Mouse (Mus musculus) heart, postnatal 14 days (tissue): ENCODE measurements around the gene Rassf8. TPM values are rescaled to one million over a fixed set of nuclear protein-coding genes. Genes with fewer than 3 reads are reported as not detected.

Source experiments
- DNase-seq, 2 experiments: peaks; one replicate each; pipeline ENCODE4 v3.0.0; 2021 to 2022
- intact Hi-C: fragments of 180-260 bp; cut with DNase I; formaldehyde crosslinking; loops from one replicate; pipeline ENCODE4 v1.15.1; 2025
- long read RNA-seq, 2 experiments: library from polyadenylated mRNA; stranded (forward); transcript quantifications; one replicate each; pipeline ENCODE4 v2.0.0; 2021
- total RNA-seq, 2 experiments: library from RNA; stranded (reverse); gene quantifications; 2 replicates each; pipeline ENCODE4 v1.2.3; 2021

Rassf8 gene
- 10 to 100 TPM; 58.2 to 58.4 TPM for total RNA-seq
- long read RNA-seq, experiment 1, full-length matches to known transcripts, result 11 of 13 reads
- long read RNA-seq, experiment 1, partial matches to known transcripts, result 0 of 13 reads
- long read RNA-seq, experiment 1, other reads (novel, unspliced or antisense), result 2 of 13 reads
- long read RNA-seq, experiment 2, full-length matches to known transcripts, result 4 of 8 reads
- long read RNA-seq, experiment 2, partial matches to known transcripts, result 4 of 8 reads
- long read RNA-seq, experiment 2, other reads (novel, unspliced or antisense), result 0 of 8 reads

GRCm38 (mm10) chr6:145746132-145746849 lies at the start of gene Rassf8:
Gene Rassf8 (plus strand): TSS chr6:145746748.
- DNase-seq, result peak; percentile 93 to 95
- intact Hi-C loops, result loop anchor here (2.0 kb wide), 1 partner anchor 21 kb away; no protein-coding TSS in a partner anchor

DNA sequence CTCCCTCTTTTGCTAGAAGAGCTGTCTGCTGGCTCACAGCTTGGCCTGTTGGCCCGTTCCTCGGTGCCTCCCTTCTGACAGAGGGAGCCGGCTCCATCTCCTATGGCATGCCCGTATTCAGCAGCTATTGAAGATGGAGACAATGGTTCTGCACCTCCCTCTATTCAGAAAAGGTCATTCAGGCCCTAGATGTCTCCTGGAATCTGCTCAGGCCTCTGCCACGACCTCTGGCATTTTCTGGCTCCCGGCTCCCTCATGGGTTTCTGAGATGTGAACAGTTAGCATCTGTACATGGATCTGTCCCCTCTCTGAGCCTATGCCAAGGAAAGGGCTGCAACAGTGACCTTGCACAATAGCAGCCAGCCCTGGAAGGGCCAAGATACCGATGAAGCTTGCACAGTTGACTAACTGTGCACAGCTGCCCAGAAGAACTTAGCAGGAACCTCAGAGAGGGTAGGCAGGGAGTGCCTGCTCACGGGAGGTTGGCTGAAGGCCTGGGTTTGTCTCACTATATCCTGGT lies 45.5 kb upstream of the Rassf8 start:
- DNase-seq, result no peak
- intact Hi-C loops, result no loop called here

- DNase-seq, result peak in 1 of 2 experiments; percentile 32
- intact Hi-C loops, result no loop called here
Observed at GRCm38 (mm10) chr6:145703667-145704066, 42.9 kb upstream of the Rassf8 start.

DNA sequence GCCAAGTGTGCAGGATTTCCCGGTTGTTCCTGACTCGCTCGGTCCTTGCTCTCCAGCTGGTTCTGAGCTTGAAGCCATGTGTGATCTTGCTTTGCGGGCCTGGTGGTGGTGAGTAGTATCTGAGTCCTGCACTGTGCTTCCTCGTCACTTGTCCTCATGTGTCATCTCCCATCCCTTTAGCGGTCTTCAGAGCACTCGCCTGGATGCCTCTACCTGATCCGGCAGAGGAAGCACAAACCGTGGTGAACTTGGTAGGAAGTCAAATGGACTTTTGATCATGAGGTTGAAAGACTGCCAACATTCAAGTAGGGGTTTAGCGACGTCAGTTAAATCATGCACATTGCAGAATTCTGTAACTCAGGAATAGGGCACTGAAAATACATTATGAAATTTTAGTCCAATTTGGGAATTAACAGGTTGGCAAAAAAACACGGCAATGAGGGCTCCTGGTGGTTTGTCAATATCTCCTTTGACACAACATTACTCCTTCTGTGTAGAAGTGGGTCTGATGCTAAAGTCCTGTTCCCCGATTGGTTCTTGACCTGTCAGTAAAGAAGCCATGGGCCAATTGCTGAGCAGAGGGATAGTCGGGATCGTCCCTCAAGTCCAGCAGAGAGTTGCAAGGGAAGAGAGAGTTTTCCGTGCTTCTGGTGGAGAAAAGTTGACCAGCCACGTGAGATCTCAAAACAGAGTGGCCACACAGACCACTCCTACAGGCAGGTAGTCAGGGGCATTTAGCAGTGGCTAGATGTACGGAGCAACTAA lies 36.4 kb upstream of the Rassf8 start:
- intact Hi-C loops, result no loop called here

DNA sequence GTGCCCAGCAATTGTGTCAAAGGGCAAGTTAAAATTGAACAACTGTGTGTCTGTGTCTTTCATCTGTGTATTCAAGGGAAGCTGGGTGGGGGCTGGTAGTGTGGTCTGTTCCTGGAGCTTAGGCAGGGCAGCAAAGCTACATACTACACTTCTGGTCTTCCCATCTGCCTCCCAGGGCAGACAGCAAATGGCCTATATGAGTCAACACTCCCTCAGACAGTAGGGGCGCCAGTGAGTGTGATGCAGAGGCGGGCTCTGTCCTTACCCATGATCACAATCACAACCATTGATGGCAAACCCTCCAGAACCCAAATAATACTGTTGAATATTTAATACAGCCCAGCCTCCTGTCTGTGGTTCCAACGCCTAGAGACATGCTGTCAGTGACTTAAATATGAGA lies 35.8 kb upstream of the Rassf8 start:
- intact Hi-C loops, result no loop called here
- no peak for DNase-seq

More for the DNA sequence above, 36.4 kb upstream of the Rassf8 start:
- no peak for DNase-seq

DNA sequence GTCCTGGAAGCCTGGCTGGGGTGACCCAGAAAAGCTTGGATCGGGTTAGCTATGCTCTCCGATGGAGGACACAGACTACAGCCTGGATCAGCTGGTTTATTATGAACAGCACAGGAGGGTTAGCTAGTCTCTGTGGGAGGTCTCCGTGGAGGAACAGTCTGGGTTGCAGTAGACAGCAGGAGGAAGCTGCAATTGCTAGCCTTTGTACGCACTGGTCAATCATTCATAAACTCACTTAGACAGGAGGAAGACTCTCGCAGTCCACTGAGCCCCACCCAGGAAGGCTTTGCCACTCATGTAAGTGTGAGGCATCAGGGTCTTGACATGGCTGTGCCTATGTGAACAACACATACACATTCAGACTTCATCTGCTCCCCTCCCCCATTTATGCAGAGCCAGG lies 35.2 kb upstream of the Rassf8 start:
- intact Hi-C loops, result no loop called here
- no peak for DNase-seq

- intact Hi-C loops, result no loop called here
Observed at GRCm38 (mm10) chr6:145713241-145714114, 33.1 kb upstream of the Rassf8 start.

GRCm38 (mm10) chr6:145714131-145714530 lies 32.4 kb upstream of the Rassf8 start:
- DNase-seq, result no peak
- intact Hi-C loops, result no loop called here

More at GRCm38 (mm10) chr6:145713241-145714114, 33.1 kb upstream of the Rassf8 start:
- no peak for DNase-seq

DNA sequence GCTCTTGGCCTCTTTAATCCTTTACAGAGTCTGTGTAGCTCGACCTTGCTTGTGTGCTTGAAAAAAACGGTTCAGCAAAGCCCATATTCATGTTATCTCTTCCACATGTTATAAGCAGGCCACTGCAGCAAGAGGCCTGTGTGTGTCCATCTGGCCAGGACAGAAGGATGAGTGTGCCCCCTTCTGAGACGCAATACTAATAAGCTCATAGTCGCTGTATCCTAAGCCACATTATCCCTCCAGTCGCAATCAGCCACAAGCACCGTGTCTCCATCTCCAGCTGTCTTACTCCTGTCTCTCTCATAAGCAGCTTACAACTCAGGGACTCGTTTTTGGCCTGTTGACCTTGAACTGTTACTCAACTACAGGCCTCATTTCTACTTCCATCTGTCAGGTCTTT lies 24.0 kb upstream of the Rassf8 start:
- intact Hi-C loops, result no loop called here
- no peak for DNase-seq

GRCm38 (mm10) chr6:145723131-145723863 lies 23.3 kb upstream of the Rassf8 start:
- intact Hi-C loops, result no loop called here

GRCm38 (mm10) chr6:145725849-145726248 lies 20.7 kb upstream of the Rassf8 start:
- DNase-seq, result no peak
- intact Hi-C loops, result no loop called here

More at GRCm38 (mm10) chr6:145723131-145723863, 23.3 kb upstream of the Rassf8 start:
- no peak for DNase-seq

DNA sequence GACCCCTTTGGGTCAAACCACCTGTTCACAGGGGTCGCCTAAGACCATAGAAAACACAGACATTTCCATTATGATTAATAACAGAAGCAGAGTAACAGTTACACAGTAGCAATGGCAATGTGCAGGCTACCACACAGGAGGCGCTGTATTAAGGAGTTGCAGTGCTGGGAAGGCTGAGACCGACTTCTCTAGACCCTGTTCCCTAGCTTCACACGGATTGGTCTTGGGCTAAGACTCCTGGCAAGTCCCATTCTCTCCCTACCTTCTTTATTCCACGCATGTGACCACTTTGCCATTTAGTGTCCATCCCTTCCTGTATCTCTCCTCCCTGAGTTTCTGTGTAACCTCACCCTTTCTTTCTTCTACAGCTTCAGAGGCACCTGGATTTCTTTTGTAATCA lies 19.6 kb upstream of the Rassf8 start:
- no peak for DNase-seq
- intact Hi-C loops, result no loop called here

DNA sequence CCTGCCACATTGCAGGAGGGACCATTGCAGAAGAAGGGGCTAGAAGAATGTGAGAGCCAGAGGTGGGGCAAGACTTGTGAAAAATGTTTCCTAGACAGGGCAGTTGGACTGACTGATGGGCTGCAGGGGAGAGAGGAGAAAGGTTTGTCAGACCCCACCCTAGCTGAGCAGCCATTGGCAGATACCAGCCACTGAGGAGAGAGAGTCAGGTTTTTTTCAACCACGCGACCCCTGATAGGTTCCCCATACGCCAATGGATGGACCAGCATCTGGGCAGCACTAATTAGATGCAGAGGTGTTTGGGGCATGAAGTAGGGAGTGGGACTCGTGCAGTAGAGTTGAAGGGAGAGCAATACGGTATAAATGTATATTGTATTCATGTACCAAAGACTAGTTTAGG lies 13.7 kb upstream of the Rassf8 start:
- DNase-seq, result no peak
- intact Hi-C loops, result no loop called here

- intact Hi-C loops, result no loop called here
- DNase-seq, result no peak
Observed at GRCm38 (mm10) chr6:145733276-145733675, 13.3 kb upstream of the Rassf8 start.

DNA sequence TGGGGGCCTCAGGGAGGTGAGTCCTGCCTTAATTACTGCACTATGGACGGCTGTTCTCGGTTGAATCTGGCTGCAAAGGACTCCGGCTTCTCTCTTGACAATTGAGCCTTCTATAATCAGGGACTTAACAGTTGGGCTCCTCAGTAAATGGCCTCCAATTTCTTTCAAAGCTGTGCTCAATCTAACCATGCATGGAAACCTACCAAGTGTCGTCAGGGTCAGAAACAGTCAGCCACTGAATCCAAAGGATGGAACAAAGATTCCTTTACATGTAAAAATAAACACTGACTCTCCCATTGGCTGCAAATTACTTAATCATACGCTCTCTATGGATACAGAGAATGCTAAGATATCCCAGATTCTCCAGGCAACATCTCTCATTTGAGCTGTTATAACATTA lies 12.6 kb upstream of the Rassf8 start:
- DNase-seq, result no peak
- intact Hi-C loops, result no loop called here

- no peak for DNase-seq
- intact Hi-C loops, result no loop called here
Observed at GRCm38 (mm10) chr6:145736099-145736498, 10.4 kb upstream of the Rassf8 start.

DNA sequence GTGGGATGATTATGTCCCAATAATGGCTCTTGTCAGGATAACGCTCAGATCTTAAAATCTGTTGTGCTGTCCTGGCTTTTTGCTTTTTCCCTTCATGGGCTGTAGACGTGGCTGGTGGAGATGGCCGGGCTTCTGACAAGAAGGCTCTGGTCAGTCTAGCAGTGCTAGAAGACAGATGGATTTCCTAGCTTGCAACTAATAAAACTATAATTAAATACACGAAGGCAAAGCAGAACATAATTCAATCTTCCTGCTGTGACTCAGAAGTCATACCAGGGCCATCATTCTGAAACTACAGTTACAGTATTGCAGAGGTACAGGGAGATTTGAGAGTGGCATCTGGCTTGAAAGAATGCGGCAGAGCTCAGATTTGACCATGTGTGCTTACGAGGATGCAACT lies 7.3 kb upstream of the Rassf8 start:
- intact Hi-C loops, result no loop called here
- no peak for DNase-seq

GRCm38 (mm10) chr6:145740011-145740410 lies 6.5 kb upstream of the Rassf8 start:
- no peak for DNase-seq
- intact Hi-C loops, result no loop called here

DNA sequence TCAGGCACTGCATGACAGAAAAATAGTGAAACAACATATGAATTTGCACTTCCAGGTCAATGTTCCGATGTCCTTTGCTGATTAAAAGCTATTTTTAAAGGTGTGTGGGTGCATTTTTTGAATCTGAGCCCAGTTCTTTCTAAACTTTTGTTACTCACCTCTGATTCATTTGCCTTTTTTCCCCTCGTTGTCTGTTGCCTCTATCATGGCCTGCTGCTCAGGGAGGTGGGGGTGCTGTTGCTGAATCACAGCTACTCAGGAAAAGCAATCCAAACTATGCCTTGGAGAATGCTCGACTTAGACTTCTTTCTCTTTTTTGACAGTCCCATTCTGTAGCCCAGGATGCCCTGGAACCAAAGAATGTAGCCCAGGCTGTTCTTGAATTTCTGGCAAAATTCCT lies 1.3 kb upstream of the Rassf8 start:
- no peak for DNase-seq
- intact Hi-C loops, result no loop called here
